Mouse (Mus musculus): ENCODE measurements around the gene Srrt.

Gene Srrt

DNA sequence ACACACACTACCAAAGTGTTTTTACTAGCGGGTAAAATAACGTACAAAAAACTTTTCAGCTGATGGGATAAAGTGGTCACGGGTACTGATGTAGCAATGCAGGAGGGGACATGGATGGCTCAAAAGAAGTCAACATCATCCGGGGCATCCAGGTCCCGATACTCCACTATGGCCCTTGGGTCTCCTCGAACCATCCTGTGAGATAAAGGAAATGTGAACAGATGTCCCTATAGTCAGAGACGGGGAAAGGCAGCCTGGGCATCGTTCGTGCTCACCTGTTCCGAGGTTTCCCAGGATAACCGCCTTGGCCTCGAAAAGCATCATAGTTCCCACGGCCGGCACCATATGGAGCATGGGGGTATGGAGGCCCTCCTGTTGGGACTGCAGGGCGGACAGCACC, 11.8 kb downstream of the Srrt start:
- WGBS = 88% methylated on average over 15 of the region's 15 CpGs

DNA sequence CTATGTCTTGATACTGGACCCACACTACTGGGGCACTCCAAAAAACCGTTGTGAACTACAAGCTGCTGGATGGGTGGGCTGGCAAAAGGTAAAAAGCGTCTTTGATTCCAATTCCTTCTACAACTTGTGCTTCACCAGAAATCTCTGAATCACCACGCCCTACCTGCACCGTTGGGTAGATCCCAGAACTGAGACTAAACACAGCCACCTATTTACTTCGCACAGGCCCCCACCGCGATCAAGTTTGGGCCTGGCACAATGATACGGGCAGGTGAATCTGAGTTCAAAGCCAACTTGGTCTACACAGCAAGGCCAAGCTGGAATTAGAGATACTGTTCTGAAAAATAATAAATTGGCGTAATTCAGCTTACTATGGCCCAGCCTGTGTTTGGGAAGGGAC, 12.2 kb downstream of the Srrt start:
- WGBS = 70% methylated on average over 9 of the region's 9 CpGs

DNA sequence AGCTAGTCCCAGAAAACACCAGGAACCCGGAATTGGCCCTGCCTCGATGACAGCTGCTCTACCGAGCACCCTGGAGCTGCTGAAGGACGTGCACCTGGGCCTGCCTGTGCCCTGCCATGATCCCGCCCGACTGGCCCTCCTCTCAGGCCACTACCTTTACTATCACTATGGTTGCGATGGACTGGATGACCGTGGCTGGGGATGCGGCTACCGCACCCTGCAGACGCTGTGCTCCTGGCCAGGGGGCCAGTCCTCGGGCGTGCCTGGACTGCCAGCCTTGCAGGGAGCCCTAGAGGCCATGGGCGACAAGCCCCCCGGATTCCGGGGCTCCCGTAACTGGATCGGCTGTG, 12.8 kb downstream of the Srrt start:
- WGBS = 8% methylated on average over 18 of the region's 18 CpGs

DNA sequence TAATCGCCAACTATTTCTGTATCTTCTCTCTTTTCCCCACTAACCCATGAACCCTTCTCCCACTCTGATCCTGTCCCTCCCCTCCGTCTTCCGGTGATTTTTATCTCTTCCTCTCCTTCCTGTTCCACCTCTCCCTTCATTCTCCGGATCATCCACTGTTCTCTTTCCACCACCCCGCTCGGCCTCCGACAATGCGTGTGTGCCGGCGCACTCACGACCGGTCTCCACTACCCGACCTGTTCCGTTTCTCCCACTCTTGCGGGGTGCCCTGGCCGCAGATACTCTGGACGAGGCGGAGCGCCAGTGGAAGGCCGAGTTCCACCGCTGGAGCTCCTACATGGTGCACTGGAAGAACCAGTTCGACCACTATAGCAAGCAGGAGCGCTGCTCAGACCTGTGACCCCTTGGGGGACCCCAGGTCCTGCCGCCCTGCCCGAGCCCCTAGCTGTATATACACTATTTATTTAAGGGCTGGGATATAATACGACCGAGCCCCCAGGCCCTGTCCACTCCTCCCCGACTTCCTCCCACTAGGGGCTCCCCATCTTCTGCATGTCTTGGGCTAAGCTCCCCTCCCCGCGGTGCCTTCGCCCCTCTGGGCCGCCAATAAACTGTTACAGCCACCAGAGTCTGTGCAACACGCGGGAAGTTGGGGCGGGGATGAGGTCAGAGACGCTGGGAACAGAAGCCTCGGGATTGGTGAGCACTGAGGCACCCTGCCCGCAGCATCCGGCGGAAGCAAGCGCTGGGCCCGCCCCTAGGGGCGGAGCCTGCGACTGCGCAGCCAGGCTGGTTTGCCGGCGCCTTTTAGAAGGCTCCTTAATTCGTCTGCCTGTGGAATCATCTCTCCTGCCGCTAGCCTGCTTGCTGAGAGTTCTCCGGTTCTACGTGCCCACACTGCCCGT, 13.4 kb downstream of the Srrt start, which contains the start of gene Ufsp1:
Gene Ufsp1, plus strand, starts transcription at position 791 of the 905 bp plus-strand sequence.
- under 1% methylated on average over 52 of the region's 52 CpGs for WGBS

DNA sequence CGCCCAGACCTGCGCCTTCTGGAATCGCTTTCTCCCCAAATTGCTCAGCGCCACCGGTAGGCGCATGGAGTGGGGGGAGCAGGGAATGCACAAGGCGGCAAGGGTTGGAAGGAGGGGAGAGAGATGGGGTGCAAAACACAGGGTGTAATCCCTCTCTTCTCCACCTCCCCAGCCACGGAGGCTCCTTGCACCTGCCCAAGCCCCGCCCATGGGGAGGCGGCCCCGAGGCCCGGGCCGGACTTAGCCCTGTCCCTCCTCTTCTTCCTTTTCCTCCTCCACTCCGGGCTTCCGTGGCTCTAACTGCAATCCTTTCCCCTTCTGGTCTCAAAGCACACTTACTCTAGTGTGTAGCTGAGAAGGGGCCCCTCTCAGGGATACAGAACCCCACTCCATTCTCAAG, 14.2 kb downstream of the Srrt start:
- under 1% methylated on average over 15 of the region's 15 CpGs for WGBS

DNA sequence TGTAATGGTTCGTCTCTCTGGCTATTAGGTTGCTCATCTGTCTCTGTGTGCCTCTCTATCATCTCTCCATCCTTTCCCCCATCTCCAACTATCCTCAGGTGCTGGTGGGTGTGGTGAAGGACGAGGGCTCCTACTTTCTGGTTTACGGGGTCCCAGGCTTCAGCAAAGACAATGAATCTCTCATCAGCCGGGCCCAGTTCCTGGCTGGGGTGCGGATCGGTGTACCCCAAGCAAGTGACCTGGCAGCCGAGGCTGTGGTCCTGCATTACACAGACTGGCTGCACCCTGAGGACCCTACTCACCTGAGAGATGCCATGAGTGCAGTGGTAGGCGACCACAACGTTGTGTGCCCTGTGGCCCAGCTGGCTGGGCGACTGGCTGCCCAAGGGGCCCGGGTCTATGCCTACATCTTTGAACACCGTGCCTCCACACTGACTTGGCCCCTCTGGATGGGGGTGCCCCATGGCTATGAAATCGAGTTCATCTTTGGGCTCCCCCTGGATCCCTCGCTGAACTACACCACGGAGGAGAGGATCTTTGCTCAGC, 16.0 kb downstream of the Srrt start:
- WGBS = 79% methylated on average over 15 of the region's 15 CpGs

DNA sequence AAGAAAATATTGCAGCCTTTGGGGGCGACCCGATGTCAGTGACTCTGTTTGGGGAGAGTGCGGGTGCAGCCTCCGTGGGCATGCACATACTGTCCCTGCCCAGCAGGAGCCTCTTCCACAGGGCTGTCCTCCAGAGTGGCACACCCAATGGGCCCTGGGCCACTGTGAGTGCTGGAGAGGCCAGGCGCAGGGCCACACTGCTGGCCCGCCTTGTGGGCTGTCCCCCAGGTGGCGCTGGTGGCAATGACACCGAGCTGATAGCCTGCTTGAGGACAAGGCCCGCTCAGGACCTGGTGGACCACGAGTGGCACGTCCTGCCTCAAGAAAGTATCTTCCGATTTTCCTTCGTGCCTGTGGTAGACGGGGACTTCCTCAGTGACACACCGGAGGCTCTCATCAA, 16.8 kb downstream of the Srrt start:
- 38% methylated on average over 15 of the region's 15 CpGs for WGBS

DNA sequence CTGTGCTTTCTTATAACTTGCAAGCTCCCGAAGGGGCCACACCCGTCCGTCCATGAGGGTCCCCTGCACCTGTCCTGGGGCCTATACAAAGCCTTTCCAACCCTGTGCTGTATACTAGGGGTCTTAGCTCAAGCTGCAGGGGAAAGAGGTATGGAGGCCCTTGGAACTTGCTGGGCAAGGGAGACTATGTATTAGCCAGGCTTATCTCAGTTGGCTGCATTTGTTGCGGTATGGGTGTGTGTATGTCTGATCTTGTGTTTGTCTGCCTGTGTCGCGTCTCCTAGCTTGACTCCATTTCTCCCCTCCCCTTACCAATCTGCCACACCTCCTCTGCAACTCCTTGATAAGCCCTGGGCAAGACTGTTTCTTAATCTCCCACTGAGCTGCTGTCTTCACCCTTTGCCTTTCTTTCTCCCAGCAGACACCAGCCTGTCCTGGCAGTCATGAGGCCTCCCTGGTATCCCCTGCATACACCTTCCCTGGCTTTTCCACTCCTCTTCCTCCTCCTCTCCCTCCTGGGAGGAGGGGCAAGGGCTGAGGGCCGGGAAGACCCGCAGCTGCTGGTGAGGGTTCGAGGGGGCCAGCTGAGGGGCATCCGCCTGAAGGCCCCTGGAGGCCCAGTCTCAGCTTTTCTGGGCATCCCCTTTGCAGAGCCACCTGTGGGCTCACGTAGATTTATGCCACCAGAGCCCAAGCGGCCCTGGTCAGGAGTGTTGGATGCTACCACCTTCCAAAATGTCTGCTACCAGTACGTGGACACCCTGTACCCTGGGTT, 17.7 kb downstream of the Srrt start:
- WGBS = 64% methylated on average over 13 of the region's 13 CpGs

DNA sequence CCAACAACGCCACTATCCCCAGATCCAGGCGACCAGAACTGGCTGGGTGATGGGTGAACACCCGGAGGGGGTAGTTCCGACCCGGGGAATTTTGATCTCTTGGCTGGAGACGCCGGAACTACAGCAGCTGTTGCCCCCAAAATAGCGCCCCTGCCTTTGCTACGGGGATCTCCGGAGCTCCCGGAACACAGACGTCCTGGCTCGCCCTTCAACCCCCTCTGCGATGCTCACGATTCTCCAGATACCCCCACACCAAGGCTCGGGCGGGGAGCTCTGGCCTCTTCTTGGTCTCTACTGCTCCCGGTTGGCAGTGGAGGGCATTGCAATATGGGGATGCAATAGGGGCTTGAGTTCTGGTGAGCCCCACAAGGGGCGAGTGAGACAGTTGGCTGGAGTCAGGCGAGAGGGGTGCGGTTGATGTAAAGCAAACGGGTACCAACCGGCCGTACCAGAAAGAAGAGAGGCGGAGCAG, 18.4 kb downstream of the Srrt start:
- WGBS = 5% methylated on average over 25 of the region's 25 CpGs

DNA sequence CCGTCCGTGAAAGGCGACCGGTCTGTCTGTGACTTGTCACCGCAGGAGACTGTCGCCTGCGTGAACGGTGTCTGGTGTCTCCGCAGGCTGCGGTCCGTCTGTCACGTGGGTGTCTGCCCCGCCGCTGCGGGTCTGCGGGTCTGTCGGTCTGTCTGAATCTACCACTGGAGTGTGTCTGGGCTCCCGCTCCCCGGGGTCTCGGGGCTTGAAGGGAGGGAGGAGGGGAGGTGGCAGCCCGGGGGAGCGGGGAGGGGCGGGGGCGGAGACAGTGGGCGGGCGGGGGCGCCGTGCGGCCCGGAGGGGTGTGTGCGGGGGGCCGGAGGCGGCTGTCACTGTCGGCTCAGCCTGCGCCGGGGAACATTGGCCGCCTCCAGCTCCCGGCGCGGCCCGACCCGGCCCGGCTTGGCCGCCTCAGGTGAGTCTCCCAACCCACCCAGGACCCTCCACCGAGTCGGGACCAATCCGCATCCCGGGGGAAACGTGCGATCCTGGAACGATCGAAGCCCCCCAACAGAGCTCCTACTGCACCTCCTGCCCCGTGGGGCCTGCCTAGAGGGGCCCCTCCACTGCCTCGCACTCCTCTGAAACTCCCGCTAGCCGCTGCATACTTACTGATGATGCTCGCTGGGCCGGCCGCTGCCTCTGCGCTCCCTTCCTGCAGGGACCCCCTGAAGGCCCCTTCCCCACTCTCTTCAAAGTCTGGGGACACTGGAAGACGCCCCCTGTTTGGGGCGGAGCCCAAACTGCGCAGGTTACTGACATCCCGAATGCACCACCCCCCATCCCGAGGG, 19.3 kb downstream of the Srrt start:
- under 1% methylated on average over 45 of the region's 65 CpGs for WGBS

DNA sequence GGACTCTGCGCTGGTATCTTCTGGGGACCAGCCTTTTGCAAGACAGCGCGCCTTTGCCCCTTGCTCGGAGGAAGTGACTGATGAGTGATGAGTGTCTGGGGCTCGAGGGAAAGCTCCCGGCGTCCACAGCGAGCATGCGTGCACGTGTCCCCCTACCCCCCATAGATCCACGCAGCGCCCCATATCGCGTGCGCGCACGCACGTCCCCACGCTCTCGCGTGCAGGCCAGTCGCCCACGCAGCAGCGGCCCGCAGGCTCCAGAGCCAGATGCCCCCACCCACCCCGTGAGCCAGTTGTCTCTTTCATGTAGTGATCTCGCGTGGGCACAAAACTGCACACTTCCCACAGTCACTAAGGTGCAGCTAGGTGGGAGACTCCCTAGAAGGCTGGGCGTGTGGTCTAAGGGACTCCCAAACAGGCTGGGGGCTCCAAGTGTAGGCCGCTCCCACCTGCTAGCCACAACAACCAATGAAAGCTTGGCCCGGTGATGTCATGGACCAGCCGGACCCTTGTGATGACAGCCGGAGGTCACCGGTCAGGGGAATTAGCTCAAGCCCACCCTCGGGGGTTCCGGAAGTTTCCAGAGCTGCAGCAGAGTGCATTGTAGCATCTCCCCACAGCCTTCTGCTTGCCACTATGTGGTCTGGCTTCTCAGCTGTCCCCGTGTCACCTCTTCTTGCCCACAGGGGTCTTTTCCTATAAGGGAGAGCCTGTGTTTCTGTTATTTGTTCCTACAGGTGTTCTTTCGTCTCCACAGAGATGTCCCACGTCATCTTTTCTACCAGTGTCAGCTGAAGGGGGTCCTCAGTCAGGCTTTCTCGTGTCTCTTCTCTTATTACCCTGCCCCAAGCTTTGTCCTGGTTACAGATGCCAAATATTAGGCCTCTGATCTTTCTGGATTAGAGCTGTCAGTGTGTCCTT, 20.2 kb downstream of the Srrt start, which contains the start of gene Ache:
Gene Ache, plus strand, starts transcription at position 488 of the 921 bp plus-strand sequence.
- WGBS = 2% methylated on average over 40 of the region's 40 CpGs

DNA sequence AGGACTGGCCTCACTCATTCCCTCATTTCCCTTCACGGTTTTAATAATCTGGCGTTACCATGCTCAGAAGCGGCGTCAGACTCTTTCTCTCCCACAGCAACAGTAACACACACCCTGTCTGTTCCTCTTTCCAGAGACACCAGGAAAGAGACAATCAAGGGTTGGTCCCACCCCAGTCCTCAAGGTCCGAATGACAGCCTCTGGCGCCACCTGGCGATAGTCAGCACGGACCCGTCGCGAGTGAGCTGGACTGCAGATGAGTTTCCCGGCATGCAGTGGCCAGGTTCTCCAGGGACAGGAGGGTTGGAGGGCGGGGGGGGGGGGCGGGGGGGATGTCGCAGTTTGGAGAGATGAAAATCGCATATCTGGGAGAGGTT, 20.8 kb downstream of the Srrt start:
- under 1% methylated on average over 16 of the region's 16 CpGs for WGBS

DNA sequence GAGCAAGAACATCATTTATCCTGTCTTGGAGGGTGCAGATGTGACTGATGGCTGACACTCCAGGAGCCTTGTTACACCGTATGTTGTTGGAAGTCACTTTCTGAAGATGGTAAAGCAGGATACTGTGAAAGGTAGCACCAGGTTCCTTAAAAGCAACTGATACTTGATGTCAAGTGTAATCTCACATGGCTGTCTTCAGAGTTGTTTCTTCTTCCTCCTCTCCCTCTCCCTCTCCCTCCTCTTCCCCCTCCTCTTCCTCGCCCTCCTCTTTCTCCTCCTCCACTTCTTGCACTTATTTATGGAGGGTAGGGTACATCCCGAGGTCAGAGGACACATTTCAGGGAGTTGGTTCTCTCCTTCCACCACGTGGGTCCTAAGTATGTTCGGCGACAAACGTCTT, 21.5 kb downstream of the Srrt start:
- WGBS = 45% methylated on average over 7 of the region's 7 CpGs

DNA sequence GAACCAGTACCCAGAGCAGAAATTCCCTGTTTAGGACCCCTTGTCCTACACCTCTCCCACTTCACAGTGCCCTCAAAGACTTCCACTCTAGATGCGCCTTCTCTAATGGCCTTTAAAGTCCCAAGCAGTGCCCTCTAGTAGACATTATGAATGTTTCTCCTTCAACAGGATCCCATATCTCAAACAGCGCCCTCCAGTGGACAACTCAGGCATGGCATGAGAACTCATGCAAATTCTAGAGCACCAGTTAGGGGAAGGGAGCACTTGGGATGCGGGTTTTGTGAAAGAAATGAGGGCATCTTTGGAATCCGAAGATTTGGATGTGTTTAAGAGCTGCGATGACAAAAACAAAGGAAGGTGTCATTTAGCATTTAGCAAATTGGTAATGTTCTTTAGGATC, 22.4 kb downstream of the Srrt start:
- 59% methylated on average over 5 of the region's 5 CpGs for WGBS

DNA sequence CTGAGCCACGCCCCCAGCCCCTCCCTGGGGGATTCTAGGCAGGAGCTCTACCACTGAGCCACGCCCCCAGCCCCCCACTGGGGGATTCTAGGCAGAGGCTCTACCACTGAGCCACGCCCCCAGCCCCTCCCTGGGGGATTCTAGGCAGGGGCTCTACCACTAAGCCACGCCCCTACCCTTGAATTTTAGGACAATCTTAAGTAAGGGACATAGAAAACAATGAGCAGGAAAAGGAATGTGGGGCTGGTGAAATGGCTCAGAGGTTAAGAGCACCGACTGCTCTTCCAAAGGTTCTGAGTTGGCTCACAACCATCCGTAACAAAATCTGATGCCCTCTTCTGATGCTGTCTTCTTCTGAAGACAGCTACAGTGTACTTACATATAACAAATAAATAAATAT, 23.1 kb downstream of the Srrt start:
- WGBS = 86% methylated on average over 6 of the region's 6 CpGs

DNA sequence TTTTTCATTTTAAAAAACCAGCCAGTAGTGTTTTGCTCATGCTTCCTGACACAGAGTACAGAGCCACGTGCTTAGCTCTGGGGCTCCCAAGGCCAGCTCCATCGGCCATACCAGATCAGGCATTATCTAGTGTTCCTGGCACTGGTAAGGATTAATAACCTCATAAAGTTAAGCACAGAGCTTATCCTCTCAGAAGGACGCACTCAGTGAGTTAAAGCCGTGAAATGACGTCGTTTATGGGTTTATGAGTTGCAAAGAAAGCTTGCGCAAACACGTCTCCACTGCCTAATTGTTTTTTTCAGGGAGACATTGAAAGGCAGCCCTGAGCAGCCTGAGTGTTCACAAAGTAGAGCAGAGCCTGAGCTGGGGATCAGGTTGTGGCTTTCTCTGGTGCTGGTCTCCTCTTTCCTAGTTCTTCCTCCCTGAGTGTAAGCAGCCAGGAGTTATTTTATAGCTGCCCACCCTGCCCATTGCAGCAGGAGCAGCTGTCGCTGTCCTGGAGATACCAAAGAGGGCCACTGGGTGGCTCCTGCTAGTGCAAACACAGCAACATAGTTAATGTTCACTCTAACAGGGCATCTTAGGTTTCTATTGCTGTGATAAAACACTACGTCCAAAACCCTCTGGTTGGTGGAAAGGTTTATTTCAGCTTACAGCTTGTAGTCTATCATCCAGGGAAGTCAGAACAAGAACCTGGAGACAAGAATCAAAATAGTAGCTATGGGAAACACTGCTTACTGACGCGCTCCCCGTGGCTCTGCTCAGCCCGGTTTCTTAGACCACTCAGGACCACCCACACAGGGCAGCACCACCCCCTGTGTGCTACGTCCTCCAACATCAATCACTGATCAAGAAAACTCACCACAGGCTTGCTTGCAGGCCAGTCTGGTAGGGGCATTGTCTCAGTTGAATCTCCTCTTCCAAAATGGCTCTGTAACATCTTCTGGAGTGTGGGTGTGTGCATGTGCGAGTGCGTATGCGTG, 29.8 kb downstream of the Srrt start:
- WGBS = 44% methylated on average over 18 of the region's 18 CpGs

DNA sequence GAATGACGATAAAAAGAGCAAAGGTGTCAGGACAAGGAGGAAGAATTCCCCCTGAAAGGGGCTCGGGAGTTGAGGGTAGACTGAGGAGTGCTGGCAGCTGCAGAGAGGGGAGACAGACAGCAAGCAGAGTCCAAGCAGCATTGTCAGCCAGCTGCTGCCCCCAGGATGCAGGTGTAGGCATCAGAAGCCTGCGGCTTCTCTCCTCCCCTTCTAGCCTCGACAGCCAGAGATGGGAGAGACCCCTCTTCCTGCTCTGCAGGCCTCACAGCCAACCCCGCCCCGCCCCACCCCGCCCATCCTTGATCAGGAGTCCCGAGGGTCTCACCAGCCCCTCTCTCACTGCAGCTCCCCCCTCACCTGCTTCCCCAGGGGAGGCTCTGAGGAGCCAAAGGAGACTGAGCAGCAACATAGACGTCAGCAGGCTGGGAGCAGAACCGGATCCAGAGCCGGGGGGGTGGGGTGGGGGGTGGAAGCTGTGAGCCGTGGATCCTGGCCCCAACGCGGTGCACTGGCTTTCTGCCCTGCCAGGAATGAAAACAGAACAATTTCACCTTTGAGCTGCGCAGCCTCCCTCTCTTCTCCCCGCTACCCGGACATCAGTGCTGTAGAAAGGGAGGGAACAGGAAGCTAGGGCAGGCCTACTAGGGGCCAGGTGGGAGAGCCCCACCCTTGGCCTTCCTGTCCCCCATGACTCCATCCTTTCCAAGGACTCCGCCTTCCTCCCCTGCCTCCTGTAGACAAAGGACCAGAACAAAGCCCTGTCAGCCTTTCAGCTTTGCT, 39.2 kb downstream of the Srrt start:
- 39% methylated on average over 18 of the region's 18 CpGs for WGBS

DNA sequence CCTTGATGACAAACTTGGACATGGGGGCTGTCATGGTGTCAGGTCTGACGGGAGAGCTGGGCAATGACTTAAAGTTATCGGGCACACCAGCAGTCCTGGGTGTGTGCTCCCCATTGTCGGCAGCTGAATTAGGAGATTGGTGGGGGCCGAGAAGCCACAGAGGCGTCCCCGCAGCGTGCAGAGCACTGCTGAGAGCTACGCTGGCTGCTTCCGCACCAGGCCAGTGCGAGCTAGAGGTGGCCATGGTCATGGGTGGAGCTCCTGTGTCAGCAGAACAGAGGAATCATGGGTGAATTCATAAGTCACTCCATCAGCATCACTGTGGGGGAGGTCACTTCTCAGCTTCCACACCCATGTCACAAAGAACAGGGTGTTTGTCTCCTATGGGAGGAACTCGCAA, 42.7 kb downstream of the Srrt start:
- WGBS = 93% methylated on average over 11 of the region's 11 CpGs
